Mouse (Mus musculus) liver, postnatal 0 days (tissue): Measurements from ENCODE around the gene Lmod2. TPM values are rescaled to one million over a fixed set of nuclear protein-coding genes. Genes with fewer than 3 reads are reported as not detected.

ENCODE experiments used
- ATAC-seq: fragments of 200-750 bp; cut with Nextera tagmentation; 2 replicates; pipeline ENCODE4 v1.8.0; 2017; ENCODE audit warnings: mild to moderate bottlenecking, moderate library complexity
- DNase-seq: peaks from one replicate; pipeline ENCODE4 v3.0.0-alpha.2; 2016
- H3K27ac ChIP-seq: fragments of 300-500 bp; sonication (generic); 2 replicates; pipeline ENCODE4 v1.5.1; 2014; ENCODE audit warnings: antibody characterized with exemption, moderate library complexity, mild to moderate bottlenecking, low read depth
- H3K27me3 ChIP-seq: fragments of 300-500 bp; sonication (generic); 2 replicates; pipeline ENCODE4 v1.6.1; 2014; ENCODE audit warnings: low read length, control low read depth, mixed read lengths; ENCODE audit not compliant: insufficient read depth
- H3K36me3 ChIP-seq: fragments of 300-500 bp; sonication (generic); replicated peaks from 2 replicates; pipeline ENCODE4 v1.6.1; 2014; ENCODE audit warnings: mild to moderate bottlenecking, control low read depth, low read length, moderate library complexity, mixed read lengths; ENCODE audit not compliant: insufficient read depth
- H3K4me1 ChIP-seq: fragments of 300-500 bp; sonication (generic); 2 replicates; pipeline ENCODE4 v1.6.1; 2014; ENCODE audit warnings: antibody characterized with exemption, mild to moderate bottlenecking, control low read depth; ENCODE audit not compliant: insufficient read depth
- H3K4me2 ChIP-seq: fragments of 300-500 bp; sonication (generic); 2 replicates; pipeline ENCODE4 v1.6.1; 2014; ENCODE audit warnings: low read depth, mild to moderate bottlenecking, low read length, moderate library complexity, mixed read lengths
- H3K4me3 ChIP-seq: fragments of 300-500 bp; sonication (generic); 2 replicates; pipeline ENCODE4 v1.5.1; 2014; ENCODE audit warnings: low read depth, low read length
- H3K9ac ChIP-seq: fragments of 300-500 bp; sonication (generic); replicated peaks from 2 replicates; pipeline ENCODE4 v1.6.1; 2014; ENCODE audit warnings: mild to moderate bottlenecking, moderate library complexity
- H3K9me3 ChIP-seq: fragments of 300-500 bp; sonication (generic); 2 replicates; pipeline ENCODE4 v1.6.1; 2016; ENCODE audit warnings: mild to moderate bottlenecking, control low read depth, low read length, mixed read lengths
- CTCF ChIP-seq: sonication (generic); IDR thresholded peaks from 2 replicates; pipeline ENCODE4 v1.5.1; 2016; ENCODE audit warnings: antibody characterized with exemption, low read depth
- EP300 ChIP-seq: IDR thresholded peaks from 2 replicates; pipeline ENCODE4 v1.6.1; 2016; ENCODE audit warnings: antibody characterized with exemption, low read depth, mild to moderate bottlenecking
- WGBS: fragments of 180-500 bp; shearing (Covaris S2); extraction: QIAGEN DNeasy Blood & Tissue Kit; methylation state at CpG from one replicate; pipeline ENCODE4 v1.1.7; 2014; ENCODE audit not compliant: insufficient replicate concordance; 5-methylcytosine and 5-hydroxymethylcytosine counted together
- polyA plus RNA-seq: library from polyadenylated mRNA; unstranded; fragments of >200 nt; fragmentation: Nextera tagmentation; extraction: Ambion mirVana; gene quantifications from 2 replicates; pipeline ENCODE4 v1.2.1, GENCODE M21; 2015

Lmod2 gene
- polyA plus RNA-seq, 1 experiment from 2014 or later, result 0.05 TPM

DNA sequence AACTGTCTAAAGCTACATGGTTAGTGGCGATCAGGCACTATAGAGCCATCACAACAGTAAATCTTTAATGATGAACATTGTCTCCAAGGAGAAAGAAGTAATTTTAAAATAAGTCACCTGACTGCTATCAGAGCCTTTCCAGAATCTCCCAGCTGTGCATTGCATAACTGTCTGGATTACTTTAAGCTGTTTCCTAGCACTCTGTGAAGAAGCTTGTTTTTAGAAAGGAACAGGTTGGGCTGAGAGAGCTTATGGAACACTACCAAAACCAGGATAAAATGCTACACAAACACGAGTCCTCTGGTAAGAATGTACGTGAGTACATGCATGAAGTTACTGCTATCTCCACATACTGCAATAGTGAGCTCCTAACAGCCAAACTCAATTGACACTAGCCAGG is 53.2 kb downstream of the Lmod2 start:
- no peak overlapping the region for H3K4me2 ChIP-seq
- H3K9ac ChIP-seq, result no peak overlapping the region
- H3K27me3 ChIP-seq, result no peaks in the 10 kb centered on the region
- WGBS, result 80% methylated on average over 3 of the region's 3 CpGs
- DNase-seq (no peak), ATAC-seq (no peak)
- no peaks in the 10 kb centered on the region for H3K9me3 ChIP-seq
- H3K27ac ChIP-seq, result no peak overlapping the region
- H3K4me3 ChIP-seq, result no peak overlapping the region
- TF ChIP-seq EP300 (no peak), CTCF (no peak)
- H3K36me3 ChIP-seq, result no peaks in the 10 kb centered on the region
- peaks cover 17% of the 10 kb centered on the region for H3K4me1 ChIP-seq

DNA sequence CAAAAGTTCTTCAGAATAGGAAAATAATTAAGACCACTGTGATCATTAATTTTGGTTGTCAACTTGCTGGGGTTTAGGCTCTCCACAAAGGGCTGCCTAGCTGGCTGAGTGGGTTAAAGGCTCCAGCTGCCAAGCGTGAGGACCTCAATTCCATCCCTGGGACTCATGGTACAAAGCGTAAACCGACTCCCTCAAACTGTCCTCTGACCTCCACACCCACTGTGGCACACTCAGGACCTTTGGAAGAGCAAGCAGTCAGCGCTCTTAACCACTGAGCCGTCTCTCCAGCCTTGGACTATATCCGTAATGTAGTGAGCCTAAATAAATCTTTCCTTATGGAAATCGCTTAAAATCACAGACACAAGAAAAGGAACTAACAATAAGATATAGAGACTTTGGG is 54.0 kb downstream of the Lmod2 start:
- Histone ChIP-seq H3K9me3 (no peaks in the 10 kb centered on the region), H3K27ac (no peak overlapping the region), H3K27me3 (no peaks in the 10 kb centered on the region), H3K4me1 (peaks cover 22% of the 10 kb centered on the region), H3K4me2 (no peak overlapping the region), H3K36me3 (no peaks in the 10 kb centered on the region; the same call in 1 of the 2 replicates), H3K4me3 (no peak overlapping the region), H3K9ac (no peak overlapping the region)
- DNase-seq (no peak), ATAC-seq (no peak)
- 69% methylated on average over 7 of the region's 7 CpGs for WGBS
- TF ChIP-seq EP300 (no peak), CTCF (no peak)

Other genes starting within 250 kb of the Lmod2 start
- 0.05 TPM in 1 of 2 replicates, not detected in the other for gene Iqub, start 82.7 kb upstream of the Lmod2 start, polyA plus RNA-seq
- 303 and 316 TPM in 2 replicates for gene Ndufa5, start 69.7 kb upstream of the Lmod2 start, polyA plus RNA-seq
- gene Asb15, start 69.6 kb upstream of the Lmod2 start, polyA plus RNA-seq, result not detected in 2 replicates
- 44.2 and 46.0 TPM in 2 replicates for gene Wasl, start 67.2 kb downstream of the Lmod2 start, polyA plus RNA-seq
- gene Hyal6, start 135.5 kb downstream of the Lmod2 start, polyA plus RNA-seq, result 0.02 TPM in 2 replicates
- 0.05 and 0.09 TPM in 2 replicates for gene Hyal4, start 150.6 kb downstream of the Lmod2 start, polyA plus RNA-seq
- not detected in 2 replicates for gene Spam1, start 193.4 kb downstream of the Lmod2 start, polyA plus RNA-seq